Mouse (Mus musculus): Measurements from ENCODE around the gene Pacsin3. TPM values are rescaled to one million over a fixed set of nuclear protein-coding genes. Genes with fewer than 3 reads are reported as not detected.

Gene Pacsin3
- total RNA-seq, 2 experiments from 2014 or later, result 265 to 364 TPM

DNA sequence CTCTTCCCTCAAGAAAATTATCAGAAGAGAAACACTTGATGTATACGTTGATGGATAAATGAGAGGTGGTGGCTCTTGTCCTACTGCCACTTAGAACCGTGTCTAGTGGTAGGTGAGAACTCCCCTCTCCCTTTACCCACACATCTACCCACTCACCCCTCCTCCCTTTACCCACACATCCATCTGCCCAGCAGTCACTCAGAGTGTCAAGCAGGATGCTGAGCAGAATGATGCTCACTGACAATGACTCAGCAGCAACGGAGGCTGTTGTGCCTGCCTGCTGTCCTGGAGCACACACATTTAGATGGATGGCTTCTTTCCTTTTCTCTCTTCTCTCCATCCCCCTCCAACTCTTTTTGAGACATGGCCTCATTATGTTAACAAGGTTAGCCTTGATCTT lies 47.1 kb downstream of the Pacsin3 start:
- DNase-seq, result no peak

DNA sequence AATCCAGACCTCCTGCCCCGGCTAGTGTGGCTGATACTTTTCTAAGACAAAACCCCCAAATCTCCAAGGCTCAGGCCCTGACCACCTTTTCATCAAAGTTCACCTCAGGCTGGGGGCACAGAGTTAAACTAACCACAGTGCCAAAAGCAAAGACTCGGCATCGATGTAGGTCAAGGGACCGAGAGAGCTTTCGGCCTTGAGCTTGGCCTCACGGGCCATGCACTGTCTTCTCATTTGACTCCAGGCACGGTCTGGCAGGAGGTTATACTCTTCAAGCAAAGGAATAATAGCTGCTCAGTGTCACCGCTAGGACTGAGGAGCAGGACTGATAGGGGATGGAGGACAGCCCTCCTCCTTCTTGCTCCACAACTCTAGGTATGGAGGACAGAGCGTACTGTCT lies 50.2 kb downstream of the Pacsin3 start:
- no peak for DNase-seq

DNA sequence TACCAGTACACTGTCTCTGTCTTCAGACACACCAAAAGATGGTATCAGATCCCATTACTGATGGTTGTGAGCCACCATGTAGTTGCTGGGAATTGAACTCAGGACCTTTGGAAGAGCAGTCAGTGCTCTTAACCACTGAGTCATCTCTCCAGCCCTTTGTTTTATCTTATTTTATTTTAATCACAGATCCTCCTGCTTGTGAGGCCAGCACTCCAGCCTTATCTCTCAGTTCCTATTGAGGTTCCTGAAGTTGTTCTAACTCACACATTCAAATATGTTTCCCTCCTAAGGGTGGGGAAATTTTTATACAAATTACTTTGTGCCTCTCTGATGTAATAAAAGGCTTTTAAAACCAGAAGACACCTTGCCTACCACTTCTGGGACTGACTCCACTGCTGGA lies 50.8 kb downstream of the Pacsin3 start:
- DNase-seq, result no peak

DNA sequence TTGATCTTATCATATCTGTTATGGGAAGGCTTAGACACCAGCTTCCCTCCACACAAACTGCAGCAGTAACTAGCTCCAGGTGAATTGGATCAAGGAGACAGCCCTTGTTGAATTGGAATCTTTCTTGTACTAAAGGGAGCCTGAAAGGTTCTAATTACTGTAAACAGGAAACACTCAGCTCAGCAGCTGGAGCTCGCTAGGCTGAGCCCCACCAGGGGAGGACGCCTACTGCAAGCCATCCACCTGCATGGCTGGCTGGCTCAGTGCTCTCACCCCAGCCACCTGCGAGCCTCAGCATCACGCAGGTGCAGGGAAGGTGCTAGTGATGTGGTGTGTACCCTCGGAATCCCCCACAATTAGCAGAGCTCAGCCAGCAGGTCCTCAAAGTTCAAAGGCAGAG lies 52.9 kb downstream of the Pacsin3 start:
- no peak for DNase-seq

DNA sequence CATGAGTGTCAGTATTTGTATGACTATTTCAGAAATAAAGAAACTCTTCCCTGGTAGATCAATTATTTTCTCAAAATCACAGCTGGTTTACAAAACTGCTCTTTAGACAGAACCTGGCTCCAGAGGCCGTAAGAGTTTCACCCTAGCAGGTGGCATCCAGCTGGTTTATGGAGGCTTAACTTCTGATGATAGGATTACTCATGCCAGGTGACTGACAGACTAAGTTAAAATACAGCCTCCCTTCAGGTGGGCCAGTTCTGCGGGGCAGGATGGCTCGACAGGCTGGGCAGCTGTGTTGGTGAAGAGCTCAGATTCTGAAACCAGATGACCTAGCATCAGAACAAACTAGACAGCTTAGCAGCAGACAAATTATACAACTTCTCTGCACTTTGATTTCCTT lies 53.8 kb downstream of the Pacsin3 start:
- no peak for DNase-seq

DNA sequence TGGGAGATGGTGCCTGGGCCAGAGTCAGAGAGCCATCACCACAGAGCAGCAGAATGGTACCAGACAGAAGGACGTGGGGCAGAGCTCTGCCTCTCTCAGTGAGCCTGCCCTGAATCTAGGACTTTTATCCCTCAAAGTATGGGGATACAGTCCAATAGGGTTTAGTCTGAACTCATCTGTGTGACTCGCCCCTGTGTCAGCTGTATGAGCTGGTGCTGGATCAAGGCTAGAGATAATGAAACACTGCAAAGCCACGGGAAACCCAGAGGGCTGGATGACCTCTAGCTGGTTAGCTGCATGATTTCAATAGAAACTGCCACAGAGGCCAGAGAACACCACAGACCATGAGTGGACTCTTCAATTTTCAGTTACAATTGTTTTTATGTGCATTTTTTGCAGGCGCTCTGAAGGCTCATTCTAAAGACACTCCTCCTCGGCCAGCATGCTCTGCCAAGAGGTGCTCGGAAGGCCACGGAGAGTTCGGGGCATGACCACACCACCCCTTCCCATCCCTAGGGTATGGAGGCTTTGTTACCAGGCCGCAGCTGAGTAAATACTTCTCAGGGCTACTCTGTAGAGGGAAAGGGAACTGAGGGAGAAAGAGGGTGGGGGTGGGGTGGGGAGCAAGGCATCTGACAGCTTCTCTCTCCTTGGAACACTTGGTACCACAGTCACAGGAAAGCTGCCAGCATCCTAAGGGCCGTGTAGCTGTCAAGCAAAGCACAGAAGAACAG lies 57.0 kb downstream of the Pacsin3 start:
- DNase-seq, result no peak

DNA sequence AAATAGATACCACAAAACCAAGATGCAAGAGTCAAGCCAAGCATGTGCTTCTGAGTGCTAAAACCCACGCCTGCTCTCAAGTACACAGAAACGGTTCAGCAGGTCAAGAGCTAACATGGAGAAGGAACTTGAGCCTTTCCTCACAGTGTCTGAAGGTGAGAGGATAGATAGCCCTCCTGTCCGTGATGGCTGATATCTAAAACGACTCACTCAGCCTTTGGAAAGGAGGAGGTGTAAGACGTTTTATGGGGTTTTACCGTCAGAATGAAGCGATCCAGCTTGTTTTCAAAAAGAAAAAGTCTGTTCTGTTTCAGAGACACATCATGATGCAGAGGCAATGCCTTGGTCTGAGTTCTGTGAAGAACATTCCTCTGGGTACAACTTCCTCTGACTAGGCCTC lies 58.4 kb downstream of the Pacsin3 start:
- no peak for DNase-seq

Other genes with a start within 250 kb of the Pacsin3 start
- gene Rapsn, start 220.3 kb upstream of the Pacsin3 start, total RNA-seq (2021), result 10 to 100 TPM; 23.1 to 26.0 TPM
- gene Psmc3, start 201.9 kb upstream of the Pacsin3 start, total RNA-seq (2021), result 100 to 1,000 TPM; 223 to 225 TPM
- gene Slc39a13, start 185.5 kb upstream of the Pacsin3 start, total RNA-seq (2021), result 10 to 100 TPM; 21.8 to 22.5 TPM
- gene Spi1, start 173.6 kb upstream of the Pacsin3 start, total RNA-seq (2021), result 1 to 10 TPM in 1 of 2 experiments, under 1 TPM in 1; 0.95 to 1.6 TPM
- gene Mybpc3, start 137.8 kb upstream of the Pacsin3 start, total RNA-seq (2021), result not detected
- gene Madd, start 72.1 kb upstream of the Pacsin3 start, total RNA-seq (2021), result 1 to 10 TPM; 3.6 to 3.9 TPM
- gene Nr1h3, start 53.1 kb upstream of the Pacsin3 start, total RNA-seq (2021), result 10 to 100 TPM; 15.6 to 16.7 TPM
- 10 to 100 TPM; 11.7 to 12.6 TPM for gene Acp2, start 53.1 kb upstream of the Pacsin3 start, total RNA-seq (2021)
- 1 to 10 TPM; 2.2 to 2.6 TPM for gene Ddb2, start 19.0 kb upstream of the Pacsin3 start, total RNA-seq (2021)
- 100 to 1,000 TPM; 100 to 119 TPM for gene Arfgap2, start 9.0 kb downstream of the Pacsin3 start, total RNA-seq (2021)
- 10 to 100 TPM; 12.6 to 13.6 TPM for gene 1110051M20Rik, start 188.8 kb downstream of the Pacsin3 start, total RNA-seq (2021)
- 10 to 100 TPM in 1 of 2 experiments, 1 to 10 TPM in 1; 8.9 to 12.1 TPM for gene Lrp4, start 201.6 kb downstream of the Pacsin3 start, total RNA-seq (2021)

Data from gastrocnemius, postnatal 25 days (tissue).